Mouse (Mus musculus): ENCODE measurements around the gene Hlcs.

GRCm38 (mm10) chr16:94264611-94265010, 48.8 kb downstream of the Hlcs start:
- no peak for TF ChIP-seq CTCF (IDR thresholded peaks at IDR 0.05)
- TF ChIP-seq POLR2A (IDR thresholded peaks at IDR 0.05; ENCODE audit: insufficient read depth, low read depth, low read length), result no peak
- no peak for TF ChIP-seq EP300 (IDR thresholded peaks at IDR 0.05; ENCODE audit: insufficient read depth, low read depth, low read length)

All from heart, adult 2 months (tissue).